Mouse (Mus musculus) layer of hippocampus, adult 9-11 months (tissue): ENCODE measurements at regions not wholly inside any gene's neighbourhood (a gene's known extent, or its start where the extent isn't known, plus 50 kb on each side); places are given as distances from the start of the nearest gene placed in this dataset.

Experiments
- DNase-seq: peaks from one replicate; pipeline ENCODE4 v3.0.0; 2022

DNA sequence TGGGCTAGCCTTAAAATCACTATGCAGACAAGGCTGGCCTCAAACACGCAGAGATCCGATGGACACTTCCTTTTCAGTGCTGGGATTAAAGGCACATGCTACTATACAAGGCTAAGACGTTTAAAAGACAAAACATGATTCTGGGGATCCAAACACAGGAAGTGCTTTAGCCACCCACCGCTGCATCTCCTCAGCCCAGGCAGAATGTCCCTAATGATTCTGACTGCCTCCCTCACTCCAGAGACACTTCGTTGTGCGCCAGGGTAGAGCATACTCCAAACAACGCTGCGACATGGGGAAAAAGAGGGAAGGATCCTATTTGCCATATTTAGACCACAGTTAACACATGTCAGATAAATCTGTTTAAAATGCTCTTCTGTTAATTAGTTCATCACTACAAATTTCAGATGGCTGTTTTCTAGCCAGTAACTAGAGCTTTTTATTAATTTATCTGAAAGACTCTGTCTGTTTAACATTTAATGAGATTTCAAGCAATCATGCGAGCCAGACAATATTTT is 443.5 kb downstream of the Kif2b start:
- no peak for DNase-seq

DNA sequence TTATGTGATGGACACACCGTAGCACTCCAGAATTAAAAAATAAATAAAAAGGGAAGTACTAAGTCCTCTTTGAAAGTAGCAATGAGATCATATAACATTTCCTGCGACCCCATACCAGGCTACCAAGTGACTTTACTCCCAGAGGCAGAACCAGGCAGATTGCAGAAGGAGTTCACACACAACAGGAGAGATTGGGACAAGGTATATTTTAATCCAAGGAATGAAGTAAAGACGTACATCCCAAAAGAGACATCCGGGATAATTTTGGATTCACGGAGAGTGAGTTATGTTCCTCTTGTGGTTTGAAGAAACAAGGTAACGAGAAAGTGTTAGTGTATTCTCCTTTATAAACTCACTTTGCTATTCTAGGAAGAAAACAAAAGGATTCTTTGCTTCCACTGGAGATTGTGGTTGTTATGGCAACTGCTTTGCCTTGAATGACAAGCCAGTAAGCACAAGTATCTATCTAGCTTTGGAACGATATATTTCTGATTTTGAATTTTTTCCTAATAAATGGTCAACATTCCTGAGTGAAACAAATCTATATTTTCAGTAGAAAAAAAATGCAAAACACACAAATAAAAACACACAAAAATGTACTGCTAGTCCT is 444.5 kb downstream of the Kif2b start:
- DNase-seq, result no peak

DNA sequence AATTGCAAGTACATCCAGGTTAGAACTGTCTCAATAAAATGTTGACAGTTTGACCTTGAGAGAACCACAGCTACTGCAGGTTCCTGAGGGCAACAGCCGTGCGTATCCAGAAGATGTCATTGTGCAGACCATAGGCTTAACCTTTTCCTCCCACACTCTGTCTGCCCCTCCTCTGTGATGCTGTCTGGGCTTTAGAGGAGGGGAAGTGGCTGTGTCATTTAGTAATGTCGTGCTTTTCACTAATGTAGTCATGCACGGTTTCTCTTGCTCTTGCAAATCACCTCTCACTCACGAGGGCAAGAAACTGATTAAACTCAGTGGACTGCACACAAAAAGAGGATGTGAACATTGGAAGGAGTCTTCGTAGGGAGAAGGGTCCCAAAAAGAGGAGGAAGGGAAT is 443.8 kb upstream of the Tom1l1 start:
- no peak for DNase-seq

DNA sequence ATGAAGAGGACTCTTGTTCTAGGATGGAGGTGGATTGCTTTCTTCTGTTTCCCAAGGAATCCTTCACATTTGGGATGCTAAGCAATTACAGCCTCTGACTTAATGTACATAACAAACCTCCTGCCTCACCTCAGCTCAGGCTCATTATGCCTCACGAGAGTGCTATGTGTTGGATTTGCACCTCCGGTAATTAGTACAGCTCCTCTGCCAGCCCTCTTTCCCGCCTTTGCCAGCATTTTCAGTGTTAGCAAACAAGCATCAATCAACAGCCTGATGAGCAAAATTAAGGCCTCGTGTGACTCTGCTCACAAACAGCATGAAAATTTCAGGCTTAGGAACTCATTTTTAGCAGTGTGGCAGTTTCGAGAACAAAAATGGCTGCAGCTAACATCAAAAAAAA is 410.0 kb upstream of the Tom1l1 start:
- DNase-seq, result peak; percentile 4

DNA sequence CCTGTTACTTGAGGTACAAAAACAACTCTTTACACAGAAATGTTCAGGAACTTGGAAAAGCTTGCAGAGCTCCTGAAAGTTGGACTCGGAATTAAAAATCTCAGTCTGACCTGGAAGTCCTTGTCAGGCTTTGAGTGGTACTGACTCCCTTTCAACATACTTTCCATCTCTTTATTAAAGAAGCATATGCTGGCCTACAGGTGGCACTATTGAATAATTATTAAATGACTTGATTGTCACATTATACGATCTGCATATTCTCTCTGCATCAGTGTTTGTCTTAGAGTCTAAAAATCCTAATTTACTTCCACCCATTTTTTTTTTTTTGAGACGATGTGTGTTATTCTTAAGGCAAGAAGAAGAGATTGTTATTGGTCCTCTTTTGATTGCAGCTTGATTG is 409.4 kb upstream of the Tom1l1 start:
- no peak for DNase-seq

DNA sequence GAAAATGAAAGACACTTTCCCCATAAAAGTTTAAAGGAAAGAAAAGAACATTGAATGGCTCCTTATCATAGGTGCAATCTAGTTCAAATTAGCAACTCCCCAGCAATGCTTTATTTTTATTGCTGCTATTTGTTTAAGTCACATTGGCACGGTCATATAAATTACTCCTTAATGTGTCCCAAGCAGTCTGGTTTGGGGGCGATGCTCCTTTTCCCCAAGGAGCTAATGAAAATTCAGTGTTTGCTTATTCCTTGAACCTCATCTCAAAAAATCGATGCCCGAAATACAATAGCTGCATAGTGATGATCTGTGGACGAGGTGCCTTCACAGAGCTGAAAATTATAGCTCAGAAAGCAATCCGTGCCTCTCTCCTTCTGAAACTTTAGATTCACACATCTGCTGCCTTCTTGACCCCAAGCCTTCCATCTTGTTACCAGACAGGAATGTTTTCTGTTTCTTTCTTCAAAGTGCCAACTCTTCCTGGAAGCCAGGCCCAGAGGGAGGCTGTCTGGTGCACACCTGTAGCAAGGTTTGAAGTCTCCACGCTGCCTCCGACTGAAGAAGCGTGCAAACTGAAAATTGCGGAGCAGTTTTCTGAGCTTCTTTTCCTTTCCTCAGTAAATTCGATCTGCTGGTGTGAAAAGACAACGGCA is 408.0 kb upstream of the Tom1l1 start:
- DNase-seq, result no peak

DNA sequence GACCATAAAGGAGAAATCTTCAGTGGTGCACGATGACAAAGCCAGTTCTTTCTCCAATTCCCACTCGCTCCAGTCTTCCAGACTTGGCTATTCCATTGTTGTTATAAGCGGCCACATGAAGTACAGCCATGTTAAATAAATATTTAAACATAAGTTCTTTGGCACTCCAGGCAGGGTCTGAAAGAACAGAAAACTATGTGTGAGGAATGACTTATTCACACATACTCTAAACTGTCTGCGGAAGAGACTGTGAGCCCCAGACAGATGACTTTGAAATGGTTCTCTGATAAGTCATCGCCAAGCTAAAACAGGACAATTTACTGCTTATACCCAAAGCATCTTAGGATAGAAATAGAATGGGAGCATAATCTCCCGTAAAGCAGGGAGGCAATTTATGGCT is 377.2 kb upstream of the Tom1l1 start:
- no peak for DNase-seq

DNA sequence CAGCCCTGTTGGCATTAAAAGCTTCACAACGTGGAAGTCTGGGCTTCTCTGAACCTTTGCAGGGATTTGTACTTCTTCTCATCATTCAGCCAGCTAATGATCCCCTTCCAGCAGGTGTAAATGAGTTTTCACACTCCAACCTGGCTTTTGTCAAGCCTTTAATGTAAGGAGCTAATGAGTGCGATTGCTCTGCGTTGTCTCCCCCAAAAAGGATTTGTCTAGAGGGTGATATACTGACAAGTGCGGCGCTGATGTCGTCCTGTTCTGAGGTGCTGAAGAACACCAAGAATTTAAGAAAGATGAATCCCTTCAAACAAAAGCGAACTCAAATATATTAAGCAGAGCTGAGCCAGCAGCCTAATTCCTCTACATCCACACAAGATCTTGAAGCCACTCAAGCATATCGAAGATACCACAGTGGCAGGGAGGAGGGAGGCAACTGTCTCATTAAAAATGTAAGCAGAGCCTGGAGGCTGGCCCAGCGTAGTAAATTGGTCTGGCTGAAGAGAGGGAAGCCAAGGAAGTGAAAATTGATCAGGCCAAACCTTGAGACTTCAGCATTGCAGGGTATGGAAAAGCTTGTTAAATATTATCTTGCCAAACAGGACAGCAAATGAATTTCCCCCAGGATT is 368.9 kb upstream of the Tom1l1 start:
- DNase-seq, result no peak

DNA sequence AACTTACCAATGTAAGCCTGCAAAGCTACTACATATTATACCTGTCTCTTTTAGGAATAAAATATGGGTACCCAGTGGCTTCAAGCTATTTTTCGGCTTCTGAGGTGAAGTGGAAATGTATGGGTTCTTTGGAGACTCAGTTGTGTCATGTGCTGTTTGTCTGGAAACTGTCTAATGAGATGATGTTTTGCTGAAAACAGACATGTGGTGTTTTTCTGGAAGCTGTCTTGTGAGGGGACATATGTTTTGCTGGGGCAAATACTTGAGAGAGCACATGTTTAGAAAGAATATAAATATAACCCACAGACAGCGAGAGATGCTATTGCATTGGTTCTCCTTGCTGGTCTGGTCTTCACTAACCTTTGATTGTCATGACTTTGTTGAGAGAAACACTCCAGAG is 365.2 kb upstream of the Tom1l1 start:
- DNase-seq, result no peak

DNA sequence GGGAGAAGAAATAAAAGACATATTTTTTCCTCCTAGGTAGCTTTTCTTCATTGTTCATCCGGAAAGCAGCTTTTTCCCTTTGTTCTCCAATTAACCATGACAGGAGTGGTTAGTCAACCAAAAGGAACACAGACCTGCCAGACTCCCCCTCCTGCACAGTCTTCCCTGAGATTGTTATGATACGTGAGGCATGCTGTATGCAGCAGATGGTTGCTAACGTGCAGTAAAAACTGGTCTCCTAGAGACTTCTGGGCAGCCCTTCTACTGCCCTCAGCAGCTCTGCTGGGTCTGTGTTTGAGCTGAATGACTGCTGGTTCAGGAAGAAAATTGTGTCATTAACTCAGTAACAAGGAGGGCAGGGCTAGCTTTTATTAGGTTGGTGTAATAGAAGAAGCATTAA is 363.5 kb upstream of the Tom1l1 start:
- no peak for DNase-seq

DNA sequence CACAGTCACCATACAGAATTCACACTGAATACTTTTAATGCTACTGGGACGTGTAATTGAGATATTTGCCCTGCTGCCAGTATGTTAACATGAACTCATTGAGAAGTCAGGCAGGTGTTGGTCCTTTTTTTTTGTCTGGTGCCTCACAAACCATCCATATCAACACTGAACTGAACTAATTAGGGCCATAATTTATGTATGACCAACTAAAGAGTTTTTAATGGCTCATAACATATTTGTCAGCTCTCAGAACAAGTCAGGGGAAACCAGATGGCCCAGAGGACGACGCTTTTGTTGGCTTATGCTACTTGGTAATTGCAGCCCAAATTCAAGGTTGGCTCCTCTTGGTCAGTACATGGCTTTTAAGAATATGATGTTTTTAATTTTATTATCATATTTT is 353.3 kb upstream of the Tom1l1 start:
- DNase-seq, result no peak
